Mouse (Mus musculus) urinary bladder, adult 18-20 months (tissue): Measurements from ENCODE around the gene Miox.

ENCODE experiments used
- DNase-seq, 2 experiments: peaks; one replicate each; pipeline ENCODE4 v3.0.0; 2022; ENCODE audit warnings: low spot score in 2 of 2, mixed read lengths in 2 of 2

Gene Miox

GRCm38 (mm10) chr15:89334271-89334670 is at the start of gene Miox:
Gene Miox (plus strand): TSS chr15:89334398.
- no peak for DNase-seq

- no peak for DNase-seq
Measured at GRCm38 (mm10) chr15:89285004-89285403, 49.2 kb upstream of the Miox start.

- DNase-seq: no peak
Measured at GRCm38 (mm10) chr15:89285478-89285877, 48.7 kb upstream of the Miox start.

- DNase-seq: no peak
Measured at GRCm38 (mm10) chr15:89286114-89286513, 48.1 kb upstream of the Miox start.

- no peak for DNase-seq
Measured at GRCm38 (mm10) chr15:89286582-89286981, 47.6 kb upstream of the Miox start.

GRCm38 (mm10) chr15:89288227-89288767 is 45.9 kb upstream of the Miox start:
- no peak for DNase-seq

- no peak for DNase-seq
Measured at GRCm38 (mm10) chr15:89289455-89289854, 44.7 kb upstream of the Miox start.

- no peak for DNase-seq
Measured at GRCm38 (mm10) chr15:89291521-89291920, 42.7 kb upstream of the Miox start.

- no peak for DNase-seq
Measured at GRCm38 (mm10) chr15:89292795-89293194, 41.4 kb upstream of the Miox start.

- no peak for DNase-seq
Measured at GRCm38 (mm10) chr15:89293778-89294177, 40.4 kb upstream of the Miox start.

- DNase-seq: no peak
Measured at GRCm38 (mm10) chr15:89295580-89296165, 38.5 kb upstream of the Miox start.

- peak in 1 of 2 experiments; percentile 52 for DNase-seq
Measured at GRCm38 (mm10) chr15:89296465-89296864, 37.7 kb upstream of the Miox start.

- DNase-seq: no peak
Measured at GRCm38 (mm10) chr15:89297695-89298094, 36.5 kb upstream of the Miox start.

GRCm38 (mm10) chr15:89300180-89300579 is 34.0 kb upstream of the Miox start:
- DNase-seq: no peak

- DNase-seq: no peak
Measured at GRCm38 (mm10) chr15:89300600-89300999, 33.6 kb upstream of the Miox start.

GRCm38 (mm10) chr15:89305966-89306365 is 28.2 kb upstream of the Miox start:
- DNase-seq: no peak

GRCm38 (mm10) chr15:89307461-89307860 is 26.7 kb upstream of the Miox start:
- DNase-seq: no peak

GRCm38 (mm10) chr15:89308406-89309139 is 25.6 kb upstream of the Miox start:
- no peak for DNase-seq

- no peak for DNase-seq
Measured at GRCm38 (mm10) chr15:89309962-89310498, 24.2 kb upstream of the Miox start.

GRCm38 (mm10) chr15:89313359-89313758 is 20.8 kb upstream of the Miox start:
- DNase-seq: no peak

GRCm38 (mm10) chr15:89314107-89314506 is 20.1 kb upstream of the Miox start:
- no peak for DNase-seq

GRCm38 (mm10) chr15:89314511-89315189 is 19.5 kb upstream of the Miox start:
- peak in 1 of 2 experiments; percentile 23 for DNase-seq
